Comparison of ENCODE assay signal across 18 mouse cellular contexts in the genomic region with DNA sequence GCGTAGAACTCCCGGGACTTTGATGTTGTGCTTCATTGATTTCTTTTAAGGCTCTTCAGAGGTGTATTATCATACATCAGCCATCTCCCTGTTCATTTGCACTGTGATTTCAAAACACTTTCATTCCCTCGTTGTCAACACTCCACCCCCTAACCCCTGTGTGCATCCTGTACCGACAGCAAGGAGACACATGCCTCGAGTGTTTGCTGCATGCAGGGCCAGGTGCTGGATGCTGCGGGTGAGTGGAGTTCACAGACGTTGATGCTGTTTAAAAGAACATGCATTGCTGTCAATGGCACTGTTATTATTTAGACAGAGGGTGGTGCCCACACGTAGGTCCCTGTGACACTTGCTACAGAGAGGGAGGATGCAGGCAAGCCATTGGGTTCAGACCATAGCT.
"Had no signal": no experiment of that assay in that cellular context is flagged by ENCODE, and none has a peak within 500 bp of the region (broad histone marks: within the 10 kb centered on the region; RNA-seq: fewer than 3 reads in every experiment).

No protein-coding gene starts in this region.

- H3K36me3 ChIP-seq: liver, embryonic 13.5 days; liver, embryonic 15.5 days; lung, embryonic 15.5 days; midbrain, embryonic 12.5 days; neural tube, embryonic 13.5 days; neural tube, embryonic 15.5 days had no signal

- H3K4me1 ChIP-seq: liver, embryonic 13.5 days; liver, embryonic 15.5 days; lung, embryonic 15.5 days; midbrain, embryonic 12.5 days; neural tube, embryonic 13.5 days; neural tube, embryonic 15.5 days had no signal

- H3K9me3 ChIP-seq: liver, embryonic 13.5 days; liver, embryonic 15.5 days; lung, embryonic 15.5 days; midbrain, embryonic 12.5 days; neural tube, embryonic 13.5 days; neural tube, embryonic 15.5 days had no signal

- H3K27me3 ChIP-seq: liver, embryonic 13.5 days; liver, embryonic 15.5 days; lung, embryonic 15.5 days; midbrain, embryonic 12.5 days; neural tube, embryonic 13.5 days; neural tube, embryonic 15.5 days had no signal

- H3K4me2 ChIP-seq: liver, embryonic 13.5 days; liver, embryonic 15.5 days; lung, embryonic 15.5 days; midbrain, embryonic 12.5 days; neural tube, embryonic 13.5 days; neural tube, embryonic 15.5 days had no signal

- H3K27ac ChIP-seq: liver, embryonic 13.5 days; liver, embryonic 15.5 days; lung, embryonic 15.5 days; midbrain, embryonic 12.5 days; neural tube, embryonic 13.5 days; neural tube, embryonic 15.5 days had no signal

- DNase-seq: liver, embryonic 13.5 days; lung, adult 18-20 months; lung, postnatal 10 days; lung, postnatal 4 days; retina, postnatal 1 day; right cerebral cortex, adult 18-20 months; right cerebral cortex, postnatal 25 days; right cerebral cortex, postnatal 4 days; spleen, adult 18-20 months; thymus, adult 18-20 months; thymus, postnatal 14 days; thymus, postnatal 36 days had no signal

- H3K4me3 ChIP-seq: liver, embryonic 13.5 days; liver, embryonic 15.5 days; lung, embryonic 15.5 days; midbrain, embryonic 12.5 days; myocyte; neural tube, embryonic 13.5 days; neural tube, embryonic 15.5 days had no signal

- H3K9ac ChIP-seq: liver, embryonic 13.5 days; liver, embryonic 15.5 days; lung, embryonic 15.5 days; midbrain, embryonic 12.5 days; neural tube, embryonic 13.5 days; neural tube, embryonic 15.5 days had no signal
